Mouse (Mus musculus) MEL (cell line): ENCODE measurements around the gene Fnbp1. TPM values are rescaled to one million over a fixed set of nuclear protein-coding genes. Genes with fewer than 3 reads are reported as not detected.

Experiments used
- DNase-seq: peaks from one replicate; pipeline ENCODE4 v3.0.0; 2011; ENCODE audit warnings: low read depth, low spot score
- H3K27ac ChIP-seq: 2 replicates; pipeline ENCODE4 v1.5.1; 2012; ENCODE audit warnings: low read depth, mild to moderate bottlenecking, control low read depth, low read length, moderate library complexity; ENCODE audit not compliant: control insufficient read depth
- H3K27me3 ChIP-seq, 2 experiments: fragments of 150-350 bp in 1 of 2; sonication (generic) in 1 of 2; 2 replicates each; pipeline ENCODE4 v1.6.1; 2012; ENCODE audit warnings: low read length in 2 of 2, mild to moderate bottlenecking in 2 of 2, improper control_type of control experiment in 1 of 2, moderate library complexity in 1 of 2; ENCODE audit not compliant: insufficient read depth in 2 of 2, control insufficient read depth in 1 of 2
- H3K36me3 ChIP-seq, 2 experiments: 2 replicates each; pipeline ENCODE4 v1.6.1; 2012 to 2014; ENCODE audit warnings: low read length in 2 of 2, improper control_type of control experiment in 1 of 2, inconsistent platforms in 1 of 2, mild to moderate bottlenecking in 1 of 2; ENCODE audit not compliant: insufficient read depth in 2 of 2, control insufficient read depth in 1 of 2
- H3K4me1 ChIP-seq, 2 experiments: fragments of 150-350 bp in 1 of 2; sonication (generic) in 1 of 2; 2 replicates each; pipeline ENCODE4 v1.6.1; 2012; ENCODE audit warnings: low read length in 2 of 2, improper control_type of control experiment in 1 of 2, mild to moderate bottlenecking in 1 of 2; ENCODE audit not compliant: insufficient read depth in 2 of 2, control insufficient read depth in 1 of 2
- H3K4me3 ChIP-seq, 2 experiments: fragments of 150-350 bp in 1 of 2; sonication (generic) in 1 of 2; 2 replicates each; pipeline ENCODE4 v1.5.1; 2012; ENCODE audit warnings: low read depth in 2 of 2, low read length in 2 of 2, mild to moderate bottlenecking in 2 of 2, moderate library complexity in 2 of 2, control low read depth in 1 of 2, improper control_type of control experiment in 1 of 2; ENCODE audit not compliant: control insufficient read depth in 1 of 2, insufficient read depth in 1 of 2
- H3K79me2 ChIP-seq: 2 replicates; pipeline ENCODE4 v1.6.1; 2012; ENCODE audit warnings: mild to moderate bottlenecking, low read length, moderate library complexity; ENCODE audit not compliant: control insufficient read depth, poor library complexity, insufficient read depth
- H3K9ac ChIP-seq: 2 replicates; pipeline ENCODE4 v1.6.1; 2012; ENCODE audit warnings: low read depth, mild to moderate bottlenecking, control low read depth, low read length, moderate library complexity; ENCODE audit not compliant: control insufficient read depth, poor library complexity, severe bottlenecking
- H3K9me3 ChIP-seq: fragments of 150-350 bp; sonication (generic); replicated peaks from 2 replicates; pipeline ENCODE4 v1.6.1; 2012; ENCODE audit warnings: mild to moderate bottlenecking, low read length, improper control_type of control experiment, moderate library complexity; ENCODE audit not compliant: insufficient read depth
- CHD1 ChIP-seq: IDR thresholded peaks from 2 replicates; pipeline ENCODE4 v1.6.1; 2012; ENCODE audit warnings: low read depth, mild to moderate bottlenecking, inconsistent platforms, low read length, improper control_type of control experiment
- CHD2 ChIP-seq: IDR thresholded peaks from 2 replicates; pipeline ENCODE4 v1.6.1; 2011; ENCODE audit warnings: low read length, improper control_type of control experiment
- E2F4 ChIP-seq: IDR thresholded peaks from 2 replicates; pipeline ENCODE4 v1.6.1; 2011; ENCODE audit warnings: low read depth, low read length, improper control_type of control experiment, borderline replicate concordance
- ELF1 ChIP-seq: IDR thresholded peaks from 2 replicates; pipeline ENCODE4 v1.6.1; 2014; ENCODE audit warnings: low read depth, mild to moderate bottlenecking, inconsistent platforms, low read length, improper control_type of control experiment, moderate library complexity
- EP300 ChIP-seq, 2 experiments: IDR thresholded peaks; 2 replicates each; pipeline ENCODE4 v1.6.1; 2011; ENCODE audit warnings: improper control_type of control experiment in 2 of 2, low read length in 2 of 2, low read depth in 1 of 2, mild to moderate bottlenecking in 1 of 2
- MAX ChIP-seq: IDR thresholded peaks from 2 replicates; pipeline ENCODE4 v1.6.1; 2011; ENCODE audit warnings: low read length, improper control_type of control experiment
- MAZ ChIP-seq: IDR thresholded peaks from 2 replicates; pipeline ENCODE4 v1.6.1; 2012; ENCODE audit warnings: low read depth, mild to moderate bottlenecking, inconsistent platforms, low read length, improper control_type of control experiment
- MXI1 ChIP-seq: IDR thresholded peaks from 2 replicates; pipeline ENCODE4 v1.6.1; 2011; ENCODE audit warnings: mild to moderate bottlenecking, low read depth, low read length, improper control_type of control experiment
- MYC ChIP-seq: IDR thresholded peaks from 2 replicates; pipeline ENCODE4 v1.6.1; 2011; ENCODE audit warnings: low read depth, mild to moderate bottlenecking, low read length, improper control_type of control experiment, moderate library complexity
- NRF1 ChIP-seq: IDR thresholded peaks from 2 replicates; pipeline ENCODE4 v1.6.1; 2014; ENCODE audit warnings: low read depth, mild to moderate bottlenecking, inconsistent platforms, low read length, improper control_type of control experiment, moderate library complexity; ENCODE audit not compliant: poor library complexity, insufficient read depth, severe bottlenecking
- POLR2AphosphoS2 ChIP-seq: IDR thresholded peaks from 2 replicates; pipeline ENCODE4 v1.6.1; 2011; ENCODE audit warnings: low read length, improper control_type of control experiment
- SIN3A ChIP-seq: IDR thresholded peaks from 2 replicates; pipeline ENCODE4 v1.6.1; 2012; ENCODE audit warnings: low read length, improper control_type of control experiment, inconsistent platforms
- SMC3 ChIP-seq: IDR thresholded peaks from 2 replicates; pipeline ENCODE4 v1.6.1; 2011; ENCODE audit warnings: low read depth, low read length, improper control_type of control experiment
- TAL1 ChIP-seq: IDR thresholded peaks from 2 replicates; pipeline ENCODE4 v1.6.1; 2012; ENCODE audit warnings: mild to moderate bottlenecking, inconsistent platforms, low read length, moderate library complexity, mixed read lengths
- TCF12 ChIP-seq: IDR thresholded peaks from 2 replicates; pipeline ENCODE4 v1.6.1; 2014; ENCODE audit warnings: low read depth, mild to moderate bottlenecking, inconsistent platforms, low read length, improper control_type of control experiment, moderate library complexity
- UBTF ChIP-seq: IDR thresholded peaks from 2 replicates; pipeline ENCODE4 v1.6.1; 2012; ENCODE audit warnings: low read depth, mild to moderate bottlenecking, inconsistent platforms, low read length, improper control_type of control experiment, moderate library complexity, borderline replicate concordance; ENCODE audit not compliant: insufficient read depth
- USF1 ChIP-seq: IDR thresholded peaks from 2 replicates; pipeline ENCODE4 v1.6.1; 2014; ENCODE audit warnings: low read depth, mild to moderate bottlenecking, inconsistent platforms, low read length, improper control_type of control experiment, moderate library complexity
- ZC3H11A ChIP-seq: IDR thresholded peaks from 2 replicates; pipeline ENCODE4 v1.6.1; 2012; ENCODE audit warnings: low read depth, mild to moderate bottlenecking, inconsistent platforms, low read length, improper control_type of control experiment
- ZKSCAN1 ChIP-seq: IDR thresholded peaks from 2 replicates; pipeline ENCODE4 v1.6.1; 2012; ENCODE audit warnings: low read depth, mild to moderate bottlenecking, inconsistent platforms, low read length, improper control_type of control experiment, moderate library complexity
- ZMIZ1 ChIP-seq: IDR thresholded peaks from 2 replicates; pipeline ENCODE4 v1.6.1; 2012; ENCODE audit warnings: low read depth, mild to moderate bottlenecking, inconsistent platforms, low read length, improper control_type of control experiment, moderate library complexity
- ZNF384 ChIP-seq: IDR thresholded peaks from 2 replicates; pipeline ENCODE4 v1.6.1; 2012; ENCODE audit warnings: low read depth, mild to moderate bottlenecking, inconsistent platforms, low read length, improper control_type of control experiment
- polyA plus RNA-seq, 2 experiments: library from polyadenylated mRNA; stranded (reverse) in 1 of 2; unstranded in 1 of 2; fragments of >175 nt in 1 of 2; fragments of >200 nt in 1 of 2; gene quantifications; 2 replicates each; pipeline versions ENCODE4 v1.2.1 to v1.2.4; 2012; ENCODE audit warnings: low replicate concordance in 2 of 2, low read depth in 1 of 2; ENCODE audit not compliant: insufficient read length in 2 of 2, insufficient read depth in 1 of 2, missing spikeins in 1 of 2
- total RNA-seq: library from RNA; depleted of rRNA; stranded (reverse); fragments of 300-350 nt; gene quantifications from 2 replicates; pipeline ENCODE4 v1.2.3, GENCODE M21; 2012

The Fnbp1 gene
- total and polyA plus RNA-seq, 3 experiments = 3.4 to 17.5 TPM; not detected in 1

- H3K79me2 ChIP-seq = no peaks in the 10 kb centered on the region
- no peak overlapping the region for H3K9ac ChIP-seq
- H3K4me3 ChIP-seq = no peak overlapping the region
- no peaks in the 10 kb centered on the region for H3K27me3 ChIP-seq
- no peak for TF ChIP-seq USF1
- TF ChIP-seq NRF1 = no peak
- TF ChIP-seq POLR2AphosphoS2 = no peak
- TF ChIP-seq ZNF384 = no peak
- TF ChIP-seq SMC3 = no peak
- no peak for TF ChIP-seq TAL1
- TF ChIP-seq ZMIZ1 = no peak
- no peak for TF ChIP-seq MXI1
- TF ChIP-seq UBTF = no peak
- no peak for TF ChIP-seq TCF12
- TF ChIP-seq MAX = no peak
- no peak for TF ChIP-seq CHD1
- TF ChIP-seq MYC = no peak
- no peak for TF ChIP-seq E2F4
- no peak for TF ChIP-seq ZKSCAN1
- TF ChIP-seq CHD2 = no peak
- no peak for TF ChIP-seq MAZ
- TF ChIP-seq ELF1 = no peak
- TF ChIP-seq ZC3H11A = no peak
- TF ChIP-seq EP300 (IDR thresholded peaks at IDR 0.05; ENCODE audit: low read depth in 1 of 2, low read length in 2 of 2) = no peak
- H3K9me3 ChIP-seq = no peaks in the 10 kb centered on the region
- no peak for DNase-seq
- H3K36me3 ChIP-seq = no peaks in the 10 kb centered on the region
- no peak overlapping the region for H3K27ac ChIP-seq
- no peaks in the 10 kb centered on the region for H3K4me1 ChIP-seq
Observed at GRCm38 (mm10) chr2:31098616-31099015, 43.2 kb downstream of the Fnbp1 start.

GRCm38 (mm10) chr2:31097276-31097675 is 44.5 kb downstream of the Fnbp1 start:
- no peaks in the 10 kb centered on the region for H3K36me3 ChIP-seq
- no peaks in the 10 kb centered on the region for H3K4me1 ChIP-seq
- no peaks in the 10 kb centered on the region for H3K27me3 ChIP-seq
- H3K4me3 ChIP-seq = no peak overlapping the region
- DNase-seq = no peak
- no peaks in the 10 kb centered on the region for H3K9me3 ChIP-seq
- no peak overlapping the region for H3K9ac ChIP-seq
- TF ChIP-seq MYC (no peak), SIN3A (no peak)
- H3K27ac ChIP-seq = no peak overlapping the region
- H3K79me2 ChIP-seq = no peaks in the 10 kb centered on the region
